Mouse (Mus musculus) E14TG2a.4 (cell line): ENCODE measurements at regions not wholly inside any gene's neighbourhood (a gene's known extent, or its start where the extent isn't known, plus 50 kb on each side); places are given as distances from the start of the nearest gene placed in this dataset.

ENCODE experiments used
- CTCF ChIP-seq: conservative IDR thresholded peaks from 2 replicates; pipeline ENCODE4 v1.5.1; 2014; ENCODE audit warnings: low read length
- POU5F1 ChIP-seq: IDR thresholded peaks from 2 replicates; pipeline ENCODE4 v1.6.1; 2014; ENCODE audit warnings: low read length, borderline replicate concordance

GRCm38 (mm10) chr1:119358096-119358495 is 64.0 kb downstream of the Inhbb start:
- no peak for TF ChIP-seq CTCF
- no peak for TF ChIP-seq POU5F1
